Mouse (Mus musculus): ENCODE measurements around the gene Optn. TPM values are rescaled to one million over a fixed set of nuclear protein-coding genes. Genes with fewer than 3 reads are reported as not detected.

Gene Optn
- total RNA-seq, 2 experiments from 2014 or later = 123 to 325 TPM

DNA sequence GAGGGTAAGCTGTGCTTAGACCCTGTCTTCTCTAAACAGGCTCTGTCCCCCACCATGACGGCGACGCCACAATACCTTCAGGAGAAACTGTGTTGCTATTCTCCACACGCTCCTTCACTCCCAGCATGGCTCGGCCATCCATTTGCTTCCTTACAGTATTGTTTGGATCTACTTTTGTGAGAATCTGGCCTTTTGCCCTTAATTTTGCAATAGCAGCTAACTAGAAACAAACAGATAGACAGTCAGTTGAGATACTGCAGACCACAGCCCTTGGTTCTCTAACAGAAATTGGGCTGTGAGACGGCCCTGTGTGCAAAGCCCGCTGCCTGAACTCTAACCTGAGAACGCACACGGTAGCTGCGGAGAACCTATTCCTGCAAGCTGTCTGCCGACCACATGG, 68.2 kb downstream of the Optn start:
- ATAC-seq (replicated peaks; ENCODE audit: low FRiP score, poor library complexity, severe bottlenecking) = no peak

DNA sequence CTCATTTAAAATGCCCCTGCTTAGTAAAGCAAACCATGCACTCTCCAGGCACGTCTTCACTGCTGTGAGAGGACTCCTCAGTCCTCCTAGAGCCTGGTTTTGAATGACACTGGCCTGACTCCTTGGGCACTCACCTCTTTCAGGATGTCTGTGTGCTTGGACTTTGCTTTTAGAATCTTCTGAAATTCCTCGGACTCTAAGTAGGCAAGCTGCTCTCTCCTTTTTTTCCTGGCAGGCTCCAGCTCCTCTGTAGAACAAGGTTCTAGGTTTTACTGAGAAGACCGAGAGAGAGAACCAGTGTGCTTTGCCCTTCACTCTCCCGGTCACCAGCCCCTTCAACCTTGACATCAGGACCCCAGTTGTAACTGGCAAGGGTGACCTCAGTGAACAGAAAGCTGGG, 69.4 kb downstream of the Optn start:
- no peak for ATAC-seq (replicated peaks; ENCODE audit: low FRiP score, poor library complexity, severe bottlenecking)

DNA sequence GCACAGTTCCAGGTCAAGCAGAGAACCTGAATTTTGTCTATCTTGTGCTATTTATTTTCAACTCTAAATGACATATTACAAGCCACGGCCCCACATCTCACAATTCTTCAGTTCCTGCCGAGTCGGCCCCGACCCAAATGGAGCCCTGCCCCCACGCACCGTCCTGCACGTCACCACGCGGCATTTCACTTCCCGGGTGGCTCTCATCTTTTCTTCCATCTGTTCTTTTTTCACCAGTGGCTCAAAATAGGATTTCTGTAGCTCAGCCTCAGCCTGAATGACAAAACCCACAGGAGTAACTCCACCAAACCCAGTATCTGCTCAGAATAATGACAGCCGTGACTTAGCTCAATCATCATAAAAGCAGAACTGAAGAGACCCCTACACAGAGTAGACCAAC, 70.3 kb downstream of the Optn start:
- no peak for ATAC-seq (replicated peaks; ENCODE audit: low FRiP score, poor library complexity, severe bottlenecking)

DNA sequence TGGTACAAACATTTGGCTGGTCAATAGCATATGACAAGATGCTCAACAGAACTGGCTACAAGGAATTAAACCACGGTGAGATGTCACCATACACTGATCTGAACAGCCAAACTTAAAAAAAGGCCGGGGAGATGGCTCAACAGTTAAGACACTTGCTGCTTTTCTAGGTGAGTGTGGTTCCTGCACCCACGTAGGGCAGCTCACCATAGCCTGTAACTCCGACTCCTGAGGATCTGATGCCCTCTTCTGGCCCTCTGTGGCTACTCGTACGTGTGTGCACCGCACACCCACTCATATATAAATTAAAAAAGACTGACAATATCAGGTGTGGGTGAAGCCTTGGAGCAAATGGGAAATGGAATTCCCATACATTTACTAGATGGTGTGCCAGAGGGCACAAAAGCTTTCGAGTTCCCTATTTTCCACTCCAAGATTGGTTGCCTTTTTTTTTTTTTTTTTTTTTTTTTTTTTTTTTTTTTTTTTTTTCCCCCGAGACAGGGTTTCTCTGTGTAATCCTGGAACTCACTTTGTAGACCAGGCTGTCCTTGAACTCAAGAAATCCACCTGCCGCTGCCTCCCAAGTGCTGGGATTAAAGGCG, 74.9 kb downstream of the Optn start:
- no peak for ATAC-seq (replicated peaks; ENCODE audit: low FRiP score, poor library complexity, severe bottlenecking)

DNA sequence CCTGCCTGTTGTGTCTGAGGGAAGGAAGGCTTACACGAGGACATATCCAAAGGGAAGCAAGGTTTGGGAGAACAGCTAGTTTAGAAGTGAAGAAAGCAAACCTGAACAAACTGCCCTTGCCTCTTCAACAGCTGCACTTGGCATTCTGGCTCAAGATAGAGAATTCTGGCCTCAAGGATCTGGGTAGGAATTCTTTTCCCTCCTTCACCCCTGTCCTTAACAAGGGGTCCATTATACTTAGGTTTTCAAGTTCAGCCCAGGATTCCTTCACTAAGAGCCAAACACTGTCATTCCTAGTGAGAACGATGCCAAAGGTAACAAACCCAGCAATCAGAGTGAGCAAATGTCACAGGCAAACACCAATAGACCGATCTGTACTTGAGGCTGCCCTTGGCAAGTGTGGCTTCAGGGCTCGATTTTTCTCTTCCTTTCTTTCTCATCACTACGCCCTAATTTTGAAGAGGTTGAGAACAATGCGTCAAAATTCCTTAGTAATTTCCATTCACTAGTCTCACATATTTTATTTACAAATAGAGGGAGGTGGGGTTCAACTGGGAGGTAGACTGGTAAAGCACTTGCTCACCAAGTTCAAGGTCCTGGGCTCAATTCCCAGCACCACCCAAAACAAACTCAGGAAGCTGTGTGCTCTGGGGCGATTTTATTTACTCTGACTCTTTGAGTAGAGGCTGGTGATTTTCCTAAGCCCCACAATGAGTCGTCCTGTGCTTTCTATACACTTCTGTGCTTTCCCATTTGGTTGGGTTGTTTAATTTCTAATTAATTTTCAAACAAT, 76.3 kb downstream of the Optn start:
- ATAC-seq (replicated peaks; ENCODE audit: low FRiP score, poor library complexity, severe bottlenecking) = no peak

DNA sequence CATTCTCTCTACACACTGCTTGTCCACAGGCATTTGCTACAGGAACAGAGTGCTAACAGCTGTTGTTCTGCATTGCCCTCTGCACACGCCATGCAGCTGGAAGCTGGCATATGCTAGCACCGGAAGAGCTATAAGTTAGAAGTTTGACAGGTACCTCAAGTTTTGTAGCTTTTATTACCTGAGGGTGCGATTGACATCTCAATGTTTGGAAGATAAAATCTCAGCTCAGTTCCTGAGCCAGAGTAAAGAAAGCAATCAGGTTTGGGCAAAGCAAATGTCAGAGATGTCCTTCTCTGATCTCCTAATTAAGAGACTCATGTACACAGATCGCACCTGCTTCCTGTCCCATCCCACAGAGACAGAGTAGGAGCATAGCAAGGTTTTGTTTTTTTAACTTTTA, 77.1 kb downstream of the Optn start:
- ATAC-seq (replicated peaks; ENCODE audit: low FRiP score, poor library complexity, severe bottlenecking) = no peak

DNA sequence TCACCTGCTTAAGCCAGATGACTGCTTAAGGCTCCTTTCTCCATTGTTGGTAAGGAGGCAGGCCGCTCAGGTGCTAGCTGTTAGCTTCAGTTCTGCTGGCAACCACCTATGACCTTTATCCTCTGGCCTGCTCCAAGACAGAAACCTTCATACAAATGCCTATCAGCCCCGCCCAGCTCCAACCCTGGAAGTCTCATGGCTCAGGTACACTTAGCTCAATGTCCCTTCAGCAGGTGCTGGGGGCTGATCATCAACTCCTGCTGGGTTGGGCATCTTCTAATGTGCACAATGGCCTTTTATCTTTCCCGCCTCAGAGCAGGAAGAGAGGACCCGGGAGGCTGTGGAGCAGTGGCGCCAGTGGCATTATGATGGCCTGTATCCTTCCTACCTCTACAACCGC, 78.9 kb downstream of the Optn start:
- ATAC-seq (replicated peaks; ENCODE audit: low FRiP score, poor library complexity, severe bottlenecking) = no peak

DNA sequence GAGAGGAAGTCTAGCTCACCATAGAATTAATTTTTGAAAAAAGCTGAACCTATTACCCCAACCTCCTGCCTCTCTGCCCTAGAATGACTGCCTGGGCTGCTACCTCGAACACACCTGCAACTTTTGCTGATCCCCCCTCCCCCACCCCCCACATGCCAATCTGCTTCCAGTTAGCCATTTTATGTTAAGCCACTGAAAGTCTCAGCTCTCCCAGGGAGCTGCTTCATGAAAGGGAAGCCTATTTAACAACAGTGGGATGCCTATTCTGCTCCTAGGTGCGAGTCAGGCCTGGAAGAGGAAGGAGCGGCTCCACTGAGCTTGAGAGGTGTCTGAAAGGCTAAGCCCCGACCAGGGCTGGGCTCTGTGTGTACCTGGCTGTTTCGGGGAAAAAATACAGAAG, 79.9 kb downstream of the Optn start:
- no peak for ATAC-seq (replicated peaks; ENCODE audit: low FRiP score, poor library complexity, severe bottlenecking)

DNA sequence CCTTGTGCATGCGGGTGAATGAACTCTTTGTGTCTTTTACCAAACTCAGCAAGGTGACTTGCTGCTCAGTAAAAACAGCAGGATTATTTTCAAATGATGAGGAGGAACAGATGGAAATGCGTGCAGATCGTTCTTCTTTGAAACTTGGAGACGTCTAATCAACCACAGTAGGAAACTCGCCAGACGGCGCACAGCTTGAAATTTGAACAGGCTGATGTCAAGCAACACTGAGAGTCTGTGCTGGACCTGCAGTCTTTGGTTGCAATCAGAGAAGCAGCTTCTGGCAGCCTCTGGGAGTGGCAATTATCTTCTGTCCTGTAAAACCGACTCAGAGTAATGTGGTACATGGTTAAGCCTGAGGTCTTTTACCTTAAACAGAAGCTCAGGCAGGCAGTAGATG, 85.8 kb downstream of the Optn start:
- ATAC-seq (replicated peaks; ENCODE audit: low FRiP score, poor library complexity, severe bottlenecking) = no peak

DNA sequence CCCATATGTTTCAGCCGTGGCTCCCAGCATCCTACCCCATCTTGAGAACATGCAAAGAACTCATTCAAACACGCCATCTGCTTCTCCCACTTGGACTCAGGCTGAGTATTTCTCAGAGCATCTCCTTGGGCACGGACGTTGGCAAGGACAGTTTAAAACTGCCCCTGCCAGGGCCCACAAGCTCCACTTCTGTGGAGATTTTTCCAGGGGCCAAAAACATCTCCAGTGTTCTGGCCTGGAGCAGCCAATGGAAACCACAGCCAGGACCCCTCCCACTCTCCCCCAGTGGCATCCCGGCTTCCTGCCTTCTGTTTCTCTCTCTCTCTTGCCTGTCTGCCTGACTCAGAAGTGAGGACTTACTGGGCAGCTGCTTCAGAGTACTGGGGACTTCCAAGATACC, 88.0 kb downstream of the Optn start, which contains the start of gene Ucma:
Gene Ucma (plus strand): TSS at position 316 of the 400 bp plus-strand sequence.
- no peak for ATAC-seq (replicated peaks; ENCODE audit: low FRiP score, poor library complexity, severe bottlenecking)

Other genes starting within 250 kb of the Optn start
- gene Sephs1, start 182.5 kb downstream of the Optn start, total RNA-seq (2015; ENCODE audit: low replicate concordance) = 4.4 and 9.4 TPM in 2 replicates
- 11.8 and 12.8 TPM in 2 replicates for gene Sephs1, start 182.5 kb downstream of the Optn start, total RNA-seq (2017; ENCODE audit: low replicate concordance)
- 28.0 and 31.1 TPM in 2 replicates for gene Phyh, start 145.0 kb downstream of the Optn start, total RNA-seq (2015; ENCODE audit: low replicate concordance)
- gene Phyh, start 145.0 kb downstream of the Optn start, total RNA-seq (2017; ENCODE audit: low replicate concordance) = 7.5 and 14.3 TPM in 2 replicates
- gene Ucma, start 87.9 kb downstream of the Optn start, total RNA-seq (2015; ENCODE audit: low replicate concordance) = not detected in 2 replicates
- gene Ucma, start 87.9 kb downstream of the Optn start, total RNA-seq (2017; ENCODE audit: low replicate concordance) = not detected in 2 replicates
- gene Mcm10, start 51.3 kb downstream of the Optn start, total RNA-seq (2015; ENCODE audit: low replicate concordance) = 22.2 and 36.1 TPM in 2 replicates
- gene Mcm10, start 51.3 kb downstream of the Optn start, total RNA-seq (2017; ENCODE audit: low replicate concordance) = 33.5 and 51.6 TPM in 2 replicates
- gene Ccdc3, start 73.7 kb upstream of the Optn start, total RNA-seq (2015; ENCODE audit: low replicate concordance) = not detected in 2 replicates
- not detected in 2 replicates for gene Ccdc3, start 73.7 kb upstream of the Optn start, total RNA-seq (2017; ENCODE audit: low replicate concordance)